Mouse (Mus musculus) MEL (cell line): ENCODE data around the gene Wdr34. TPM values are rescaled to one million over a fixed set of nuclear protein-coding genes. Genes with fewer than 3 reads are reported as not detected.

Experiments used
- DNase-seq: peaks from one replicate; pipeline ENCODE4 v3.0.0; 2011; ENCODE audit warnings: low read depth, low spot score
- H3K27ac ChIP-seq: 2 replicates; pipeline ENCODE4 v1.5.1; 2012; ENCODE audit warnings: low read depth, mild to moderate bottlenecking, control low read depth, low read length, moderate library complexity; ENCODE audit not compliant: control insufficient read depth
- H3K27me3 ChIP-seq, 2 experiments: fragments of 150-350 bp in 1 of 2; sonication (generic) in 1 of 2; 2 replicates each; pipeline ENCODE4 v1.6.1; 2012; ENCODE audit warnings: low read length in 2 of 2, mild to moderate bottlenecking in 2 of 2, improper control_type of control experiment in 1 of 2, moderate library complexity in 1 of 2; ENCODE audit not compliant: insufficient read depth in 2 of 2, control insufficient read depth in 1 of 2
- H3K36me3 ChIP-seq, 2 experiments: 2 replicates each; pipeline ENCODE4 v1.6.1; 2012 to 2014; ENCODE audit warnings: low read length in 2 of 2, improper control_type of control experiment in 1 of 2, inconsistent platforms in 1 of 2, mild to moderate bottlenecking in 1 of 2; ENCODE audit not compliant: insufficient read depth in 2 of 2, control insufficient read depth in 1 of 2
- H3K4me1 ChIP-seq, 2 experiments: fragments of 150-350 bp in 1 of 2; sonication (generic) in 1 of 2; 2 replicates each; pipeline ENCODE4 v1.6.1; 2012; ENCODE audit warnings: low read length in 2 of 2, improper control_type of control experiment in 1 of 2, mild to moderate bottlenecking in 1 of 2; ENCODE audit not compliant: insufficient read depth in 2 of 2, control insufficient read depth in 1 of 2
- H3K4me3 ChIP-seq, 2 experiments: fragments of 150-350 bp in 1 of 2; sonication (generic) in 1 of 2; 2 replicates each; pipeline ENCODE4 v1.5.1; 2012; ENCODE audit warnings: low read depth in 2 of 2, low read length in 2 of 2, mild to moderate bottlenecking in 2 of 2, moderate library complexity in 2 of 2, control low read depth in 1 of 2, improper control_type of control experiment in 1 of 2; ENCODE audit not compliant: control insufficient read depth in 1 of 2, insufficient read depth in 1 of 2
- H3K79me2 ChIP-seq: 2 replicates; pipeline ENCODE4 v1.6.1; 2012; ENCODE audit warnings: mild to moderate bottlenecking, low read length, moderate library complexity; ENCODE audit not compliant: control insufficient read depth, poor library complexity, insufficient read depth
- H3K9ac ChIP-seq: 2 replicates; pipeline ENCODE4 v1.6.1; 2012; ENCODE audit warnings: low read depth, mild to moderate bottlenecking, control low read depth, low read length, moderate library complexity; ENCODE audit not compliant: control insufficient read depth, poor library complexity, severe bottlenecking
- H3K9me3 ChIP-seq: fragments of 150-350 bp; sonication (generic); replicated peaks from 2 replicates; pipeline ENCODE4 v1.6.1; 2012; ENCODE audit warnings: mild to moderate bottlenecking, low read length, improper control_type of control experiment, moderate library complexity; ENCODE audit not compliant: insufficient read depth
- CHD1 ChIP-seq: IDR thresholded peaks from 2 replicates; pipeline ENCODE4 v1.6.1; 2012; ENCODE audit warnings: low read depth, mild to moderate bottlenecking, inconsistent platforms, low read length, improper control_type of control experiment
- CHD2 ChIP-seq: IDR thresholded peaks from 2 replicates; pipeline ENCODE4 v1.6.1; 2011; ENCODE audit warnings: low read length, improper control_type of control experiment
- E2F4 ChIP-seq: IDR thresholded peaks from 2 replicates; pipeline ENCODE4 v1.6.1; 2011; ENCODE audit warnings: low read depth, low read length, improper control_type of control experiment, borderline replicate concordance
- ELF1 ChIP-seq: IDR thresholded peaks from 2 replicates; pipeline ENCODE4 v1.6.1; 2014; ENCODE audit warnings: low read depth, mild to moderate bottlenecking, inconsistent platforms, low read length, improper control_type of control experiment, moderate library complexity
- EP300 ChIP-seq, 2 experiments: IDR thresholded peaks; 2 replicates each; pipeline ENCODE4 v1.6.1; 2011; ENCODE audit warnings: improper control_type of control experiment in 2 of 2, low read length in 2 of 2, low read depth in 1 of 2, mild to moderate bottlenecking in 1 of 2
- ETS1 ChIP-seq: IDR thresholded peaks from 2 replicates; pipeline ENCODE4 v1.6.1; 2012; ENCODE audit warnings: low read depth, mild to moderate bottlenecking, inconsistent platforms, low read length, improper control_type of control experiment, moderate library complexity
- GABPA ChIP-seq: IDR thresholded peaks from 2 replicates; pipeline ENCODE4 v1.6.1; 2012; ENCODE audit warnings: low read depth, mild to moderate bottlenecking, inconsistent platforms, low read length, improper control_type of control experiment, moderate library complexity
- GATA1 ChIP-seq: IDR thresholded peaks from 2 replicates; pipeline ENCODE4 v1.6.1; 2011; ENCODE audit warnings: low read depth, low read length, improper control_type of control experiment
- HCFC1 ChIP-seq: IDR thresholded peaks from 2 replicates; pipeline ENCODE4 v1.6.1; 2012; ENCODE audit warnings: low read depth, mild to moderate bottlenecking, inconsistent platforms, low read length, improper control_type of control experiment, moderate library complexity
- JUND ChIP-seq: IDR thresholded peaks from 2 replicates; pipeline ENCODE4 v1.6.1; 2011; ENCODE audit warnings: low read depth, mild to moderate bottlenecking, improper control_type of control experiment, low read length
- KAT2A ChIP-seq: conservative IDR thresholded peaks from 2 replicates; pipeline ENCODE4 v1.6.1; 2012; ENCODE audit warnings: low read depth, low read length, improper control_type of control experiment, inconsistent platforms
- MAFK ChIP-seq: IDR thresholded peaks from 2 replicates; pipeline ENCODE4 v1.6.1; 2011; ENCODE audit warnings: low read depth, mild to moderate bottlenecking, low read length, improper control_type of control experiment, borderline replicate concordance
- MAX ChIP-seq: IDR thresholded peaks from 2 replicates; pipeline ENCODE4 v1.6.1; 2011; ENCODE audit warnings: low read length, improper control_type of control experiment
- MAZ ChIP-seq: IDR thresholded peaks from 2 replicates; pipeline ENCODE4 v1.6.1; 2012; ENCODE audit warnings: low read depth, mild to moderate bottlenecking, inconsistent platforms, low read length, improper control_type of control experiment
- NELFE ChIP-seq: IDR thresholded peaks from 2 replicates; pipeline ENCODE4 v1.6.1; 2011; ENCODE audit warnings: low read depth, low read length, improper control_type of control experiment
- NRF1 ChIP-seq: IDR thresholded peaks from 2 replicates; pipeline ENCODE4 v1.6.1; 2014; ENCODE audit warnings: low read depth, mild to moderate bottlenecking, inconsistent platforms, low read length, improper control_type of control experiment, moderate library complexity; ENCODE audit not compliant: poor library complexity, insufficient read depth, severe bottlenecking
- POLR2A ChIP-seq, 2 experiments: IDR thresholded peaks; 2 replicates each; pipeline ENCODE4 v1.6.1; 2011 to 2012; ENCODE audit warnings: low read length in 2 of 2, mild to moderate bottlenecking in 2 of 2, control low read depth in 1 of 2, improper control_type of control experiment in 1 of 2, low read depth in 1 of 2, moderate library complexity in 1 of 2; ENCODE audit not compliant: control insufficient read depth in 1 of 2, insufficient read depth in 1 of 2, poor library complexity in 1 of 2
- POLR2AphosphoS2 ChIP-seq: IDR thresholded peaks from 2 replicates; pipeline ENCODE4 v1.6.1; 2011; ENCODE audit warnings: low read length, improper control_type of control experiment
- POLR2AphosphoS5 ChIP-seq: IDR thresholded peaks from 2 replicates; pipeline ENCODE4 v1.6.1; 2012; ENCODE audit warnings: low read depth, borderline replicate concordance, mild to moderate bottlenecking, inconsistent platforms, low read length, moderate library complexity, mixed read lengths
- RAD21 ChIP-seq: IDR thresholded peaks from 2 replicates; pipeline ENCODE4 v1.6.1; 2011; ENCODE audit warnings: mild to moderate bottlenecking, low read depth, low read length, improper control_type of control experiment
- TCF12 ChIP-seq: IDR thresholded peaks from 2 replicates; pipeline ENCODE4 v1.6.1; 2014; ENCODE audit warnings: low read depth, mild to moderate bottlenecking, inconsistent platforms, low read length, improper control_type of control experiment, moderate library complexity
- UBTF ChIP-seq: IDR thresholded peaks from 2 replicates; pipeline ENCODE4 v1.6.1; 2012; ENCODE audit warnings: low read depth, mild to moderate bottlenecking, inconsistent platforms, low read length, improper control_type of control experiment, moderate library complexity, borderline replicate concordance; ENCODE audit not compliant: insufficient read depth
- USF2 ChIP-seq, 2 experiments: IDR thresholded peaks; 2 replicates each; pipeline ENCODE4 v1.6.1; 2011 to 2012; ENCODE audit warnings: improper control_type of control experiment in 2 of 2, low read length in 2 of 2, borderline replicate concordance in 1 of 2, inconsistent platforms in 1 of 2, low read depth in 1 of 2, mild to moderate bottlenecking in 1 of 2; ENCODE audit not compliant: insufficient read depth in 1 of 2
- ZC3H11A ChIP-seq: IDR thresholded peaks from 2 replicates; pipeline ENCODE4 v1.6.1; 2012; ENCODE audit warnings: low read depth, mild to moderate bottlenecking, inconsistent platforms, low read length, improper control_type of control experiment
- ZNF384 ChIP-seq: IDR thresholded peaks from 2 replicates; pipeline ENCODE4 v1.6.1; 2012; ENCODE audit warnings: low read depth, mild to moderate bottlenecking, inconsistent platforms, low read length, improper control_type of control experiment
- polyA plus RNA-seq, 2 experiments: library from polyadenylated mRNA; stranded (reverse) in 1 of 2; unstranded in 1 of 2; fragments of >175 nt in 1 of 2; fragments of >200 nt in 1 of 2; gene quantifications; 2 replicates each; pipeline versions ENCODE4 v1.2.1 to v1.2.4; 2012; ENCODE audit warnings: low replicate concordance in 2 of 2, low read depth in 1 of 2; ENCODE audit not compliant: insufficient read length in 2 of 2, insufficient read depth in 1 of 2, missing spikeins in 1 of 2
- total RNA-seq: library from RNA; depleted of rRNA; stranded (reverse); fragments of 300-350 nt; gene quantifications from 2 replicates; pipeline ENCODE4 v1.2.3, GENCODE M21; 2012

Wdr34 gene
- total and polyA plus RNA-seq, 3 experiments: 49.3 to 78.3 TPM; not detected in 1

DNA sequence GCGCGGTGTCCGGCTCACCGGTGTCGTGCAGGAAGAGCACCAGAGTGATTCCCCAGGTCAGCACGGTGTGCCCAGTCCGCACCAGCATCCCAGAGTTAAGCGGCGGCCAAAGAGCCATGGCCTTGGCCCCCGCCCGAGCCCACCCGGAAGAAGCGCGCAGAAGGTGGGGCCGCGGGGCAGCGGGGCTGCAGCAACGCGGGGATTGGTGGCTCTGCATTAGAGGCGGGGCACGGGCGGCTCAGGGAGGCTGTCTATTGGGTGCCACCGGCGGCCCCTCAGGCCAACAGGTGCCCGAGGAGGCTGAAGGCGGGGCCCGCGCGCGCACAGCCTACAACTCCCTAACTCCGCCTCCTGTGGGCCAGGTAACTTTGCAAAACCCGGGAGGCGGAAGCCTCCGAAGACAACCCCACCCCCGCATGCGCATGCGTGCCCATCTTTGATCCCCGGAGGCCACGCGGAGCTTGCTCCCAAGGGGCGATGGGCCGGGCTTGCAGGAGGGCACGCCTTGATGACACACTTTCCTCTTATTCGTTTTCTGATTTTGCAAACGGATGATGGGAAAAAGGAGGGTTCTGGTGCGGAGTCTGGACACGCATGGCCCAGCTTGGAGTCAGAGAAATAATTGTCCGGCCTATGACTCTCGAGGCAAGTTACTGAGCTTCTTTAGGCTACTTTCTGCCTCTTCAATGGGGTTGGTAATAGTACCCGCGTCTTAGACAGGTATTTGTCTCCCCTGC, 45.0 kb upstream of the Wdr34 start, which contains the start of gene Zdhhc12 (continued):
- no peak for TF ChIP-seq USF2 (IDR thresholded peaks at IDR 0.05; ENCODE audit: borderline replicate concordance in 1 of 2, insufficient read depth in 1 of 2, low read depth in 1 of 2, low read length in 2 of 2)
- peak; percentile 97 for TF ChIP-seq NRF1
- TF ChIP-seq POLR2AphosphoS2: peak; percentile 80
- no peak for TF ChIP-seq JUND
- no peak for TF ChIP-seq MAFK
- TF ChIP-seq E2F4: no peak
- no peak for TF ChIP-seq RAD21
- peak; percentile 73 to 98 for TF ChIP-seq POLR2A (IDR thresholded peaks at IDR 0.05; ENCODE audit: control insufficient read depth in 1 of 2, insufficient read depth in 1 of 2, low read depth in 1 of 2, low read length in 2 of 2, poor library complexity in 1 of 2)
- TF ChIP-seq UBTF: no peak
- no peak for TF ChIP-seq EP300 (IDR thresholded peaks at IDR 0.05; ENCODE audit: low read depth in 1 of 2, low read length in 2 of 2)
- no peak for TF ChIP-seq CHD1
- TF ChIP-seq HCFC1: peak; percentile 76
- no peak for TF ChIP-seq GATA1
- TF ChIP-seq GABPA: no peak

- H3K9ac ChIP-seq: peak overlapping the region; percentile 83
- no peak overlapping the region for H3K27ac ChIP-seq
- no peak for DNase-seq
- no peaks in the 10 kb centered on the region for H3K9me3 ChIP-seq
- no peaks in the 10 kb centered on the region for H3K27me3 ChIP-seq
- peak overlapping the region in 1 of 2 experiments; percentile 90; a peak in 3 of 4 replicates for H3K4me3 ChIP-seq
- H3K4me1 ChIP-seq: peaks cover 0 to 16% of the 10 kb centered on the region in 2 experiments; a peak in 2 of 4 replicates
- peaks cover 0 to 6% of the 10 kb centered on the region in 2 experiments; a peak in 1 of 4 replicates for H3K36me3 ChIP-seq
- H3K79me2 ChIP-seq: peaks cover 20% of the 10 kb centered on the region
- TF ChIP-seq CHD2: no peak
- TF ChIP-seq JUND: no peak
- no peak for TF ChIP-seq NELFE
- TF ChIP-seq ZNF384: no peak
- TF ChIP-seq ETS1: no peak
- TF ChIP-seq MAFK: no peak
- TF ChIP-seq GABPA: no peak
- no peak for TF ChIP-seq KAT2A
- TF ChIP-seq ZC3H11A: no peak
- TF ChIP-seq MAX: no peak
- no peak for TF ChIP-seq ELF1
- TF ChIP-seq E2F4: no peak
- TF ChIP-seq USF2 (IDR thresholded peaks at IDR 0.05; ENCODE audit: borderline replicate concordance in 1 of 2, insufficient read depth in 1 of 2, low read depth in 1 of 2, low read length in 2 of 2): no peak
- no peak for TF ChIP-seq CHD1
- TF ChIP-seq POLR2AphosphoS5: no peak
- TF ChIP-seq TCF12: no peak
- no peak for TF ChIP-seq MAZ
- no peak for TF ChIP-seq RAD21
These were observed 43.7 kb upstream of the Wdr34 start for GRCm38 (mm10) chr2:30092280-30092918.
